Mouse (Mus musculus): ENCODE results near the gene Nmrk1. TPM values are rescaled to one million over a fixed set of nuclear protein-coding genes. Genes with fewer than 3 reads are reported as not detected.

Nmrk1 gene
- total RNA-seq, 2 experiments from 2014 or later, result 2.2 to 3.0 TPM

GRCm38 (mm10) chr19:18648558-18648945 is 16.8 kb downstream of the Nmrk1 start:
- no peak for DNase-seq
- intact Hi-C loops (cut with DNase I), result no loop called here

GRCm38 (mm10) chr19:18649955-18650354 is 18.2 kb downstream of the Nmrk1 start:
- DNase-seq, result no peak
- intact Hi-C loops (cut with DNase I), result no loop called here

GRCm38 (mm10) chr19:18650473-18650872 is 18.7 kb downstream of the Nmrk1 start:
- no peak for DNase-seq
- intact Hi-C loops (cut with DNase I), result no loop called here

GRCm38 (mm10) chr19:18652592-18652991 is 20.8 kb downstream of the Nmrk1 start:
- DNase-seq, result no peak
- intact Hi-C loops (cut with DNase I), result no loop called here

- intact Hi-C loops (cut with DNase I), result no loop called here
- no peak for DNase-seq
Measured at GRCm38 (mm10) chr19:18653058-18653457, 21.3 kb downstream of the Nmrk1 start.

GRCm38 (mm10) chr19:18654330-18654729 is 22.6 kb downstream of the Nmrk1 start:
- intact Hi-C loops (cut with DNase I), result no loop called here
- peak; percentile 36 to 51 for DNase-seq

- intact Hi-C loops (cut with DNase I), result no loop called here
- DNase-seq, result no peak
Measured at GRCm38 (mm10) chr19:18654984-18655383, 23.2 kb downstream of the Nmrk1 start.

GRCm38 (mm10) chr19:18655999-18656398 is 24.2 kb downstream of the Nmrk1 start:
- DNase-seq, result no peak
- intact Hi-C loops (cut with DNase I), result no loop called here

GRCm38 (mm10) chr19:18658473-18658872 is 26.7 kb downstream of the Nmrk1 start:
- intact Hi-C loops (cut with DNase I), result no loop called here
- DNase-seq, result no peak

GRCm38 (mm10) chr19:18659349-18659748 is 27.6 kb downstream of the Nmrk1 start:
- intact Hi-C loops (cut with DNase I), result no loop called here
- DNase-seq, result no peak

GRCm38 (mm10) chr19:18660466-18660865 is 28.7 kb downstream of the Nmrk1 start:
- no peak for DNase-seq
- intact Hi-C loops (cut with DNase I), result no loop called here

GRCm38 (mm10) chr19:18661683-18662082 is 29.9 kb downstream of the Nmrk1 start:
- DNase-seq, result no peak
- intact Hi-C loops (cut with DNase I), result no loop called here

GRCm38 (mm10) chr19:18663904-18664303 is 32.2 kb downstream of the Nmrk1 start:
- no peak for DNase-seq
- intact Hi-C loops (cut with DNase I), result no loop called here

- no peak for DNase-seq
- intact Hi-C loops (cut with DNase I), result no loop called here
Measured at GRCm38 (mm10) chr19:18666966-18667365, 35.2 kb downstream of the Nmrk1 start.

- intact Hi-C loops (cut with DNase I), result no loop called here
Measured at GRCm38 (mm10) chr19:18669551-18669950, 37.8 kb downstream of the Nmrk1 start.

GRCm38 (mm10) chr19:18670608-18671007 is 38.9 kb downstream of the Nmrk1 start, which contains the start of gene Carnmt1:
Gene Carnmt1 (plus strand): TSS chr19:18670764.
- intact Hi-C loops (cut with DNase I), result no loop called here
- peak; percentile 99 for DNase-seq

More at GRCm38 (mm10) chr19:18669551-18669950, 37.8 kb downstream of the Nmrk1 start:
- no peak for DNase-seq

GRCm38 (mm10) chr19:18671056-18671741 is 39.4 kb downstream of the Nmrk1 start:
- DNase-seq, result peak; percentile 38 to 43
- intact Hi-C loops (cut with DNase I), result no loop called here

GRCm38 (mm10) chr19:18672498-18672897 is 40.7 kb downstream of the Nmrk1 start:
- DNase-seq, result no peak
- intact Hi-C loops (cut with DNase I), result no loop called here

GRCm38 (mm10) chr19:18673116-18673515 is 41.4 kb downstream of the Nmrk1 start:
- intact Hi-C loops (cut with DNase I), result no loop called here
- no peak for DNase-seq

- DNase-seq, result no peak
- intact Hi-C loops (cut with DNase I), result loop anchor here (5.0 kb wide), 1 partner anchor 40 kb away; no protein-coding TSS in a partner anchor
Measured at GRCm38 (mm10) chr19:18682142-18682541, 50.4 kb downstream of the Nmrk1 start.

- intact Hi-C loops (cut with DNase I), result no loop called here
- no peak for DNase-seq
Measured at GRCm38 (mm10) chr19:18687556-18687955, 55.8 kb downstream of the Nmrk1 start.

GRCm38 (mm10) chr19:18692176-18692575 is 60.4 kb downstream of the Nmrk1 start:
- intact Hi-C loops (cut with DNase I), result no loop called here
- no peak for DNase-seq

- DNase-seq, result no peak
- intact Hi-C loops (cut with DNase I), result no loop called here
Measured at GRCm38 (mm10) chr19:18692768-18693167, 61.0 kb downstream of the Nmrk1 start.
